Mouse (Mus musculus) left cerebral cortex, postnatal 36 days (tissue): ENCODE results near the gene Pop4. TPM values are rescaled to one million over a fixed set of nuclear protein-coding genes. Genes with fewer than 3 reads are reported as not detected.
A peak's percentile ranks its signal among the peaks of the same experiment; 100 is the strongest.

Source experiments
- DNase-seq, 2 experiments: peaks; one replicate each; pipeline ENCODE4 v3.0.0; 2021 to 2022; ENCODE audit warnings: low spot score in 2 of 2, mixed read lengths in 1 of 2
- intact Hi-C: fragments of 180-260 bp; cut with DNase I; formaldehyde crosslinking; loops from one replicate; pipeline ENCODE4 v1.15.1; 2025
- total RNA-seq, 2 experiments: library from RNA; stranded (reverse); gene quantifications; 2 replicates each; pipeline ENCODE4 v1.2.3; 2021

Gene Pop4
- total RNA-seq, 2 experiments from 2014 or later: 24.1 to 26.0 TPM

DNA sequence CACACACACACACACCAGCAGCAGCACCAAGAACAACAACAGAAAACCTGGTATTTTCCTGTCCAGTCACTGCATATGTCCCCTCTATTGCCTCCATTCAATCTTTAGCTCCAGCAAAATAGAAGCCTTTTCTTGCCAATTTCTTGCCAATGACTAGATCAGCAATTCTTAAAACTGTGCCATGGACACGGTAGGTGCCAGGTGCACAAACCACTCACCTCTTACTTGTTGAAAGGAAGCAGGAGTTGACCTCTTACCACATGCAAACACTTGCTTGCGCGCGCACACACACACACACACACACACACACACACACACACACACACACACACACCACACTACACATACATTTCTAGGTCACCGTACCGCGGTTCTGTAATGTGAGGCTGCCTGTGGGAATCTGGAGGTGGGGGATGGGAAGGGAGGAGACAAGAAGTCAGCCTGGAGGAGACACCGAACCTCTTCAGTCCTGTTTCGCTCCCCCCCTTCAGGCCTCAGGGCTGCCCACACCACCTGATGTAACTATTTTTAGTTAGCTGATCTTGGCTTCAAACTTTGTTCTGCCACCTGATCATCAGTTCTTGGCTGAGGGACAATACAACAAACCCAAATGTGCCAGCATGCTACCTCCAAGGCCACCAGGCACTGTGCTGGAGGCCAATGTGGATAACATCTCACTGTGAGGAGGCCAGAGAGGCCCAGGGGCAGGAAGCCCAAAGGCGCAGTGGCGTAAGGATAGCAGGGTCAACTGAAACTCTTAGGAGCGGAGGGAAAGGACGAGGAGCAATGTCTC is 46.5 kb downstream of the Pop4 start:
- DNase-seq: no peak
- intact Hi-C loops: no loop called here

DNA sequence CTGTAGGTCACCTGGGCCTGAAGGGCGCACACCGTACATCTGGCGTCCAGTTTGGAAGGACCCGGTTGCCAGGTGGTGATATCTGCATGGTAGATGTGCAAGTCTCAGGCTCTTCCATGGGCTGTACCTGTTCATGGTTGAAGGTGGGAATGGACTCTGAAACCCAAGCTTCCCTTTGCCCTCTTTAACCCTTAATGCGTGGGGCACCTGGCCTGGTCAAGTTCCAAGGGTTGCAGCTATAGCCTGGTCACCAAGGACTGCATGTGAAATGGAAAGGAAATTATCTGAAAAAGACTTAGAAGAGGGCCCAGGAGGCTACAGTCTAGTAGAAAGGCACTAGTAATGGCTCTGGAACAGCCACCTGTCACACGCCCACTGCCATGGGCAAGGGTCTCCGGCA is 50.4 kb downstream of the Pop4 start:
- DNase-seq: no peak
- intact Hi-C loops: no loop called here

DNA sequence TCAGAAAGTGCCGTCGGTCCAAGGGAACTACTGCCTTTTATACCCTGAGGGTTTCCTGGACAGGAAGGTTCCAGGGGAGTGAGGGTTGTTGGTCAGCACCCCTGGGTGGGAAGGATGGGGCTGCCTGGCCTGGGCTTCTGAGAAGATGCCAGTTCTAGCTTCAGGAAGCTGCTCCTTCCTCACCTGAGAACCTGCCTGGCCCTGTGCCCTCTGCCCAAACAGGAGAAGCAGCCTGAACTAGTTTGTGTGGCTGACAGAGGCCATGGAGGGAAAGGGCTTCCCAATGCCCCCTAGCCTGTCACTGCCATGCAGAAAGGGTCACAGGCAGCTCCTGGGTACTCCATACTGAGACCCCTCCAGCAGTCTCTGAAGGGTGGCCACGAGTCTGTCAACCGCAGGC is 51.7 kb downstream of the Pop4 start:
- intact Hi-C loops: no loop called here
- no peak for DNase-seq

DNA sequence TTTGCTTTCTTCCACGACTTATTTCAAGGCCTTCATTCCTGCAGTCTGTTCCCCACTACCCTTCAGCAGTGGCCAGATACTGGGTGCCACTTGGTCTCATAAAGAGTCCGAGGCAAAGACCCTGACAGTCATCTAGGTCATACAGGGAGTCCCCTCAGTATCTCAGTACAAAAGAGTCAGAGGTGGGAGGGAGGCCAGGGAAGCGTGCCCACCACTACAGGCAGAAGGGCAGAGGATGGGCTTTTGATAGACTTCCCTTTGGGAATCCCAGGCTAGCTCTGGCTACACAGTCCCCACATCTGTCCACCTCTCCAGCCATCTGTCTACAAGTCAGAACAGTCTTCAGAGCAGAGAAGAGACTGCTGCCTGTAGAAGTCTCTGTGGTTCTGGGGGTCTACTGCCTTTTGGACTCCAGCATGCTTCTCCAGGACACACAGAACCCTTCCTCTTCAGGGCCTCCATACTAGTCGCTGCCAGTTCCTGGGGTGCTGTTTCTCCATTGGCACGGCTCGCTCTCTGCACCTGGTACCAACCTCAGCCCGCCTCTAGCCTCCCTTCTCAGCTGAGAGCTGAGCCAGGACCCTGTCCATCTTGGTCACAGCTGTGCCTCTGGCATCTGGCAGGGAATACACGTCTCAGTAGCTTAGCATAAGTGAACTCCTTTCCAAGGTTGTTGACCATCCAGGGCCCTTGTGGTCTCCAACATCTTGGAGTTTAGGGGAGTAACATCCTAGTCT is 52.4 kb downstream of the Pop4 start:
- intact Hi-C loops: no loop called here

DNA sequence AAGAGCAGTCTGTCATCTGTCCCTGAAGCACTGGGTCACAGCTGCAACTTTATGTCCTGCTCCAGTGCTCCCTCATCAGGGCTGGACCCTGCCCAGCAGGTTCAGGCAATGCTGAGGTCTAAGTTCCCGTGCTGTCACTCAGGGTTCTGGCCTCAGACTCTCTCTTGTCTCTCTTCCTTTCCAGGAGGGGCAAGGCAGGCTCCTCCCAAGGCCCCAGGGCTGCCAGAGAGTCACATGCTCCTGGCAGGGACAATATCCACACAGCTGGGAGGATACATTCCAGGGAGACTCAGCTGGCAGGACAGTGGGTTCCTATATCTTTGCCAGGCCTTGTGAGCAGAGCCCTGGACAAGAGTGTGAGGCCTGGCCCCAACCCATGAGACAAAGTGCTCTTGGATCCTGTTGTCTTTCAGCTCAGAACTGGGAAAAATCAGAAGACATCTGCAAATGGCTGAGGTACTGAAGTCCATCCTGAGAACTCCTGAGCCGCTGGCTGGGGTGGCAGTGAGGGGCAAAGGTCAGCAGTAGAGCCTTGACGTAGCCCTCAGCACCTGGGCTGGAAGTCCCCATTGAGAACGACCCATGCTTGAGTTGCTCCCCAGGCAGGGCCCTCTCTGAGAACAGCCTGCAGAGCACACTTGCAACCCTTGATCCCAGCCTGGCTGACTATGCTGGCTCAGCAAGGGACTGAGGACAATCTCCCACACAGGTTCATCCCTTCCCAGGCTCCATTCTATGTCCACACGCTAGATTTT is 53.6 kb downstream of the Pop4 start:
- DNase-seq: peak; percentile 66 to 74
- intact Hi-C loops: no loop called here

More for the DNA sequence above, 52.4 kb downstream of the Pop4 start:
- DNase-seq: no peak

DNA sequence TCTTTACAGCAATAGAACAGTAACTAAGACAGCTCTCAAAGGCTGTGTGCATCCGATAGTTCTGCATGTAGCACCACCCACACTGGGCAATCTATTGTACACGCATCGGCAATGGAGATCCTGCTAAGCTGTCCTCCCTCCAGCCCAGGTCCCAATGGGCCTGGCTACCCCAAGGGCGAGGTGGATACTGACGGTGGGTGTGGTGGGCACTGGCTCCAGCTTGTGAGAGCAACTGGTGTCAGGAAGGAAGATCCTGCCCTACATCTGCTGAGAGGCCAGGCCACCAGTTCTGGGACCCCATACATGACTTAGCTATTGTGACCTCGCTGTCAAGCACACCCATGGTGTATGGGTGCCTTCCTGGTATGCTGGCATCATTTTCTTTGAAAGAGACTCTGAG is 55.5 kb downstream of the Pop4 start:
- intact Hi-C loops: no loop called here
- no peak for DNase-seq

DNA sequence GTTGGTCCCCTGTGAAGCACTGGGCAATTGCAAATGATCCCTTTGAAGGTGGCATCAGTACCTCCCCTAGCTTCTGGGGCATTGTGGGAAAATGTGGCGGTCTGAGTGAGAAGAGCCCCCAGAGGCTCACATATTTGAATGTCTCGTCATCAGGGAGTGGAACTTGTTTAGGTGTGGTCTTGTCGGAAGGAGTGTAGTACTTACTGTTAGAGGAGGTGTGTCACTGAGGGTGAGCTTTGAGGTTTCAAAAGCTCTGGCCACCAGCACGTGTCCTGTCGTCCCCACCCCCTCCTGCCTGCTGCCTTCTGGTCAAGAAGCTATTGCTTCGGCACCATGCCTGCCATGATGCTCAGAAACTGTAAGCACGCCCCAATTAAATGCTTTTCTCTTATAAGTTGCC is 55.9 kb downstream of the Pop4 start:
- DNase-seq: no peak
- intact Hi-C loops: no loop called here

DNA sequence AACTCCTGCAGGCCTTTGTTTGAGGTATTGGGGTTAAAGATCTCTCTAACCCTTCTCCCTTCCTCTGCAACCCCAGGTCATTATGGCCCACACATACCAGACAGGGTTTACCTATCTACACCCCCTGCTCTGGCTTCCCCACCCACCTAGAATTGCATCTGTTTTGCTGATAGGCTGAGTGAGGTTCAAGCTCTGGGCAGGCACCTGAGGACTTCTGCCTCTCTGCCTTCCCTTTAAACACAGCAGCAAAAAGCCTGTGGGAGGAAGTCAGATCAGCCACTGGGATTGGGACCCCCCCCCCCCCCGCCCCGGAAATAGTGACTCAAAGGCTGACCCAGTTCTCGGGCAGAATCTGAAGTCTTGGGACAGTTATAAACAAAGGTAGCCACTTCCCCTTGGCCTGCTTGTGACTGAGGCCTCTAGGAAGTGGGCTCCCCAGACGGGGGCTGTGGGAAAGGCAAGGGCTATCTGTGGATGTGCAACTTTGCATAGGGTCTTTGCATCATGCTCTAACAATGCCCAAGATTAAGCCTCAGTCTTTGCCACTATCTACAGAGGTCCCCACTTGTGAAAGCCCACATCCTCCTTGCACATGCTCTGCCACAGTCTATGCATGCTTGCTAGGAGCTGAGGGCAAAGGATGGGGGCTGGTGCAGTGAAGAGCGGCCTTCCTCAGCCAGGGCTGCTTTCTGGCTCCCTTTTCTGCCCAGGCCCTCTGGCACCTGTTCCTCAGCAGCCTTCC is 56.6 kb downstream of the Pop4 start:
- DNase-seq: no peak
- intact Hi-C loops: no loop called here

DNA sequence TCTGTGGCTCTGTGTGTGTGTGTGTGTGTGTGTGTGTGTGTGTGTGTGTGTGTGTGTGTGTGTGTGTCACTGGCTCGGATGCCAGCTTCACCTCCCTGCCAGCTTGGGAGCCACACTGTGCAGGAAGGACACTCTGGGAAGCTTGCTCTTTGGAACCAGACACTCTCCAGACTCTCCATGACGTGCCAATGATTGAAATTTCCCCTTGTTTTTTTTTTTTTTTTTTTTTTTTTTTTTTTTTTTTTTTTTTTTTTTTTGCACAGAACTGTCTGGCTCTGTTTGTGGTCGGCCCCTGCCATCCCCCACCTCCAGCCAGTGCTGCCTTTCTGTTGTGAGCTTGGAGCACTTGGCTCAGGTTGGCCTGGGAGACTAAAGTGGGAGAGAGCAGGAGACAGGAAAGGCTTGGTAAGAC is 58.6 kb downstream of the Pop4 start:
- intact Hi-C loops: no loop called here
- no peak for DNase-seq

Other genes with a start within 250 kb of the Pop4 start
- 10 to 100 TPM; 47.7 to 51.9 TPM for gene Uri1, start 247.9 kb downstream of the Pop4 start, total RNA-seq
- 10 to 100 TPM; 17.8 to 19.8 TPM for gene Ccne1, start 163.9 kb downstream of the Pop4 start, total RNA-seq
- gene 1600014C10Rik, start 88.2 kb downstream of the Pop4 start, total RNA-seq: 10 to 100 TPM; 23.8 to 24.5 TPM
- gene Plekhf1, start 43.4 kb downstream of the Pop4 start, total RNA-seq: 1 to 10 TPM; 1.7 to 2.1 TPM